Mouse (Mus musculus) liver, embryonic 14.5 days (tissue): ENCODE results near the gene Tmem37. TPM values are rescaled to one million over a fixed set of nuclear protein-coding genes. Genes with fewer than 3 reads are reported as not detected.
A peak's percentile ranks its signal among the peaks of the same experiment; 100 is the strongest.

ENCODE experiments used
- ATAC-seq: fragments of 200-750 bp; cut with Nextera tagmentation; 2 replicates; pipeline ENCODE4 v1.8.0; 2017; ENCODE audit warnings: moderate number of reproducible peaks, mild to moderate bottlenecking, moderate library complexity; ENCODE audit not compliant: insufficient read depth
- DNase-seq, 3 experiments: peaks; one replicate each; pipeline ENCODE4 v3.0.0-alpha.2; 2012 to 2013; ENCODE audit warnings: low read depth in 3 of 3, low spot score in 3 of 3
- H3K27ac ChIP-seq: fragments of 300-500 bp; sonication (generic); 2 replicates; pipeline ENCODE4 v1.5.1; 2014; ENCODE audit warnings: moderate library complexity, mild to moderate bottlenecking, control low read depth, inconsistent platforms
- H3K27me3 ChIP-seq: fragments of 300-500 bp; sonication (generic); 2 replicates; pipeline ENCODE4 v1.6.1; 2014; ENCODE audit warnings: mild to moderate bottlenecking, low read length, moderate library complexity; ENCODE audit not compliant: control insufficient read depth, insufficient read depth
- H3K36me3 ChIP-seq: fragments of 300-500 bp; sonication (generic); replicated peaks from 2 replicates; pipeline ENCODE4 v1.6.1; 2014; ENCODE audit warnings: low read depth; ENCODE audit not compliant: control insufficient read depth, insufficient read depth
- H3K4me1 ChIP-seq, 2 experiments: fragments of 200-500 bp in 1 of 2; fragments of 300-500 bp in 1 of 2; sonication (generic) in 1 of 2; replicated peaks; 2 replicates each; pipeline ENCODE4 v1.6.1; 2012 to 2014; ENCODE audit warnings: antibody characterized with exemption in 1 of 2, inconsistent platforms in 1 of 2, low read length in 1 of 2; ENCODE audit not compliant: control insufficient read depth in 2 of 2, insufficient read depth in 2 of 2
- H3K4me2 ChIP-seq: fragments of 300-500 bp; sonication (generic); 2 replicates; pipeline ENCODE4 v1.6.1; 2014; ENCODE audit warnings: low read depth, mild to moderate bottlenecking, control low read depth, moderate library complexity
- H3K4me3 ChIP-seq, 2 experiments: fragments of 200-500 bp in 1 of 2; fragments of 300-500 bp in 1 of 2; sonication (generic) in 1 of 2; 2 replicates each; pipeline ENCODE4 v1.5.1; 2012 to 2014; ENCODE audit warnings: low read depth in 2 of 2, low read length in 2 of 2, mild to moderate bottlenecking in 2 of 2, control low read depth in 1 of 2, inconsistent platforms in 1 of 2, moderate library complexity in 1 of 2; ENCODE audit not compliant: insufficient read depth in 1 of 2
- H3K9ac ChIP-seq: fragments of 300-500 bp; sonication (generic); replicated peaks from 2 replicates; pipeline ENCODE4 v1.6.1; 2014; ENCODE audit warnings: mild to moderate bottlenecking, control low read depth, moderate library complexity
- H3K9me3 ChIP-seq: fragments of 300-500 bp; sonication (generic); 2 replicates; pipeline ENCODE4 v1.6.1; 2016; ENCODE audit warnings: low read length, mixed read lengths; ENCODE audit not compliant: control insufficient read depth
- CTCF ChIP-seq: IDR thresholded peaks from 2 replicates; pipeline ENCODE4 v1.5.1; 2016; ENCODE audit warnings: antibody characterized with exemption, low read depth, control low read depth
- EP300 ChIP-seq: IDR thresholded peaks from 2 replicates; pipeline ENCODE4 v1.6.1; 2016; ENCODE audit warnings: antibody characterized with exemption, low read depth
- WGBS: fragments of 180-500 bp; shearing (Covaris S2); extraction: QIAGEN DNeasy Blood & Tissue Kit; methylation state at CpG from one replicate; pipeline ENCODE4 v1.1.7; 2014; ENCODE audit not compliant: insufficient replicate concordance; 5-methylcytosine and 5-hydroxymethylcytosine counted together
- polyA plus RNA-seq, 2 experiments: library from polyadenylated mRNA; depleted of rRNA in 1 of 2; stranded (reverse) in 1 of 2; unstranded in 1 of 2; fragments of >200 nt; fragmentation: Nextera tagmentation in 1 of 2; extraction: Ambion mirVana in 1 of 2; gene quantifications; 2 replicates each; pipeline versions ENCODE4 v1.2.1 to v1.2.3; 2012 to 2014

Gene Tmem37
- polyA plus RNA-seq, 2 experiments, result 31.1 to 73.9 TPM

DNA sequence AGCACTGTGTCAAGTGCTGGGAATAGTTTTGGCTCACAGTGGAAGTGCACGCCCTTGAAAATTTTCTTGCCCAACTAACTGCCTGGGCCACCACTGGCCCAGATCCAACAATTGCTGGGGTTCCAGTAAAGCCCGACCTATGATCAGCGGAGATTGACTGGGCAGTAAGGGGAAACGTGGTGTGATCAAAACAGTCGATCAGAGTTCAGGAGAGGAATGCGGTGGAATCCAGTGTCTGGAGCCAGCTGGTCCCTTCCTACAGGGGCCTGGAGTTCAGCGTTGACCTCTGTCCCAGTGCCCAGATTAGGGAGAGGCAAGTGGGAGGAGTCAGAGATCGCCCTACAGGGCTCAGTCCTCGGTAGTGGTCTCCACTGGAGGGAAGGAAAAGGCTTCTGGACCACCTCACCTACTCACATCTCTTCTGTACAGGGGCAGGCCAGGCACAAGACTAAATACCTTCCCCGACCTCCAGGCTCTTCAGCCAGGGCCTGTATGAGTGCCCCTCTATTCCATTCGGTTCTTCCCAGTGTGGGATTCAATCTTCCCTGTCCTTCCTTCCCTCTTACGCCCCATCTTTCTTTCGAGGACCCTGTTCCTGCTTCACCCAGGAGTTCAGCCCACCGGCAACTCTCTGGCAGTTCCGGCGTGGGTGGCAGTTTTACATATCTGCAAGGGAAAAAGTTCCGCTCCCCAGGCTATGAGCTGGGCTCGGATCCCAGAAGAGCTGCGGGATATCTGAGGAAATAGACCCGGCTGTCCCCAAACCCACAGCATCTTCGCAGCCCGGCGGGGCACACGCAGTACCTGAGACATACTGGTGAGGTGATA is 46.5 kb upstream of the Tmem37 start:
- Histone ChIP-seq H3K9me3 (no peaks in the 10 kb centered on the region), H3K27ac (peak overlapping the region; percentile 76), H3K27me3 (no peaks in the 10 kb centered on the region), H3K4me1 (peaks cover 4 to 19% of the 10 kb centered on the region in 2 experiments), H3K4me2 (peak overlapping the region; percentile 98), H3K4me3 (peak overlapping the region; percentile 75 to 81), H3K9ac (peak overlapping the region; percentile 76), H3K36me3 (peaks cover 11% of the 10 kb centered on the region)
- ATAC-seq (peak; percentile 58), DNase-seq (peak in 2 of 3 experiments; percentile 37)
- TF ChIP-seq EP300, result no peak
- 0 out of 2 replicates have a peak, but pooled peaks have one; percentile 15 for TF ChIP-seq CTCF
- WGBS, result 8% methylated on average over 24 of the region's 24 CpGs

DNA sequence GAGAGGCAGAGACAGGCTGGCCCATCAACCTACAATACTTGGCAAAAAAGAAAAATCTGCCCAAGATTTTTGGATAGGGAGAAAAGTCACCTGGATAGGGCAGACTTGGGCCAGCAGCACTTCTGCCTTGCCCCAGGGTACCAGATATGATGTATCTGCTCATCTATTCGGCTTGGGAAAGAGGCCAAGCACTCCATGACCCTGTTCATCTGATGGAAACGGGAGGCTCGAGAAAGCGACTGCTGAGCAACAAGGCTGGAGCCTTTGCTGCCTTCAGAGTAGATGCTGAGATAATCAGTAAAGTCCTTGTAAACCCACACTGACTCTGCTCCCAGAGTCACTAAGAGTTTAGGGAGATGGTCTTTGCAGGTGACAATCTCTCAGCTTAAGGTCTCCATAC is 45.5 kb upstream of the Tmem37 start:
- TF ChIP-seq CTCF (no peak), EP300 (no peak)
- Histone ChIP-seq H3K9ac (no peak overlapping the region; the same call in 1 of the 2 replicates), H3K36me3 (peaks cover 20% of the 10 kb centered on the region), H3K27ac (no peak overlapping the region), H3K9me3 (no peaks in the 10 kb centered on the region), H3K4me1 (peaks cover 4 to 17% of the 10 kb centered on the region in 2 experiments), H3K27me3 (no peaks in the 10 kb centered on the region), H3K4me2 (peak overlapping the region; percentile 98), H3K4me3 (peak overlapping the region; percentile 75 to 81)
- DNase-seq (no peak), ATAC-seq (no peak)
- WGBS, result 77% methylated on average over 4 of the region's 4 CpGs

DNA sequence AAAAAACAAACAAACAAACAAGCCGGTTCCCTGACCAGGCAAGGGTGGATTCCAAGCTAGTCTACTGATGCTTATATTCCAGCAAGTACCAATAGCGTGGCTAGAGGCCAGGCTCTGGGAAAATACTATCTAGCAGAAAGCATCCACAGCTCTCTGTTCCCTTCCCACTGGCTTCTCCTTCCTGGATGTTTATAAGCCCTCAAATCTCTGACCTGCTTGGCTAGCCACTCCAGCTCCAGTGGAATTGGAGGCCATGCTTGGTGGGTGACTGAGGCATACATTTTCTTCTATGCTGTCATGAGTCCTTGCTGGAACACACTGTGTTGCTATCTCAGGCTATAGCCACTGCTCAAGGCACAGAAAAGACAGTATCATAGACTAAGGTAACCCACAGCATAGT is 45.0 kb upstream of the Tmem37 start:
- Histone ChIP-seq H3K9me3 (no peaks in the 10 kb centered on the region; the same call in 1 of the 2 replicates), H3K27me3 (no peaks in the 10 kb centered on the region), H3K9ac (no peak overlapping the region), H3K4me3 (peak overlapping the region in 1 of 2 experiments; percentile 81; a peak in 2 of 4 replicates), H3K4me2 (peak overlapping the region; percentile 98), H3K4me1 (peaks cover 4 to 17% of the 10 kb centered on the region in 2 experiments), H3K27ac (no peak overlapping the region), H3K36me3 (peaks cover 23% of the 10 kb centered on the region)
- DNase-seq (no peak), ATAC-seq (no peak)
- TF ChIP-seq CTCF, result no peak
- no peak for TF ChIP-seq EP300
- 80% methylated on average over 2 of the region's 2 CpGs for WGBS

DNA sequence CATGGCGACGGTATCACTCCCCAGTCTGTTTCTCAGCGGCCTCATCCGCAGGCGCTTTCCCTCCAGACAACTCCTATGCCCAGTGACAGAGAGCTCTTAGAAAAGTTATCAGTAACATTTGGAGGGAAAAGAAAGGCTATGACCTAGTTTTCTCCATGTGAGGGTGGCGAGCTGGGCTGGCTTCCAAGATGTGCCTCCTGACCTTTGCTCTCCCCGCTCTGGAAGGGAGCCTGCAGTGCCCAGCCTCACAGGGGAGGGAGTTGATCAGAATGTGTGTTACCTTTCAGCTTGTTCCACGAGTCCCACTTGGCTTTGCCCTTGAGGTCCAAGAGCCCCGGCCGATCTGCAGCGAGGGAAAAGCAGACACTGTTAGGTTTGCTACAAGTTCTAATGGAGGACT is 42.2 kb upstream of the Tmem37 start:
- ATAC-seq (no peak), DNase-seq (peak in 1 of 3 experiments; percentile 24)
- WGBS, result 84% methylated on average over 11 of the region's 11 CpGs

DNA sequence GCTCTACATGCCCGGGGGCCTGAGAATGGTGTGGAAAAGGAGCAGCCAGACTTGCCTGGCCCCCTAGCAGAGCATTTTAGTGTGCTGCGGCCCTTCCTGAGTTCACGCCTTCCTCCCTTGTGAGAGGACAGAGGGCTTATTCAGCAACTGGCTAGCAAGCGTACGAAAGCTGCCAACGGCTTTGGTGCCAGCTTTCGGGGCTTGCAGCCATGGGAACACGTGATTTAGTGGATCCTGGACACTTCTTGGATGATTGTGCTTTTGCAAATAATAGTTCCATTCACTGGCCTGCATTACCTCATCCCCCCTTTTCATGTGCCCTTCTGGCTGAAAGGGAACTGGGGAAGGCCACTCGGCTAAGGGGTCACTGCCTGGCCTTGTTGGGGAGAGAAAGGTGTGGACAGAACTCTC is 41.8 kb upstream of the Tmem37 start:
- Histone ChIP-seq H3K36me3 (peaks cover 26% of the 10 kb centered on the region), H3K27me3 (no peaks in the 10 kb centered on the region), H3K4me2 (no peak overlapping the region), H3K4me3 (no peak overlapping the region), H3K9ac (no peak overlapping the region), H3K4me1 (peaks cover 4 to 8% of the 10 kb centered on the region in 2 experiments; a peak in 3 of 4 replicates), H3K27ac (no peak overlapping the region), H3K9me3 (no peaks in the 10 kb centered on the region; the same call in 1 of the 2 replicates)
- WGBS, result 78% methylated on average over 9 of the region's 9 CpGs
- no peak for ATAC-seq
- DNase-seq, result no peak
- TF ChIP-seq EP300 (no peak), CTCF (no peak)

More for the DNA sequence above, 42.2 kb upstream of the Tmem37 start:
- Histone ChIP-seq H3K4me3 (no peak overlapping the region), H3K4me1 (peaks cover 4 to 8% of the 10 kb centered on the region in 2 experiments; a peak in 3 of 4 replicates), H3K9me3 (no peaks in the 10 kb centered on the region; the same call in 1 of the 2 replicates), H3K4me2 (no peak overlapping the region), H3K27me3 (no peaks in the 10 kb centered on the region), H3K27ac (no peak overlapping the region), H3K9ac (no peak overlapping the region), H3K36me3 (peaks cover 26% of the 10 kb centered on the region)
- TF ChIP-seq EP300, result no peak
- no peak for TF ChIP-seq CTCF
